Mouse (Mus musculus): ENCODE results near the gene Cdsn. TPM values are rescaled to one million over a fixed set of nuclear protein-coding genes. Genes with fewer than 3 reads are reported as not detected.

Gene Cdsn
- total RNA-seq, 2 experiments from 2014 or later, result not detected

Other genes starting within 250 kb of the Cdsn start
- not detected in 2 replicates for gene H2-Q1, start 231.7 kb upstream of the Cdsn start, total RNA-seq (2014; fragmentation: Nextera tagmentation)
- gene H2-Q1, start 231.7 kb upstream of the Cdsn start, total RNA-seq (2017), result not detected in 2 replicates
- gene H2-Q2, start 209.9 kb upstream of the Cdsn start, total RNA-seq (2014; fragmentation: Nextera tagmentation), result not detected in 2 replicates
- gene H2-Q2, start 209.9 kb upstream of the Cdsn start, total RNA-seq (2017), result not detected in 2 replicates
- gene H2-Q4, start 172.5 kb upstream of the Cdsn start, total RNA-seq (2014; fragmentation: Nextera tagmentation), result 25.7 and 26.1 TPM in 2 replicates
- 19.4 and 44.3 TPM in 2 replicates for gene H2-Q4, start 172.5 kb upstream of the Cdsn start, total RNA-seq (2017)
- gene H2-Q6, start 127.3 kb upstream of the Cdsn start, total RNA-seq (2014; fragmentation: Nextera tagmentation), result 76.1 and 91.9 TPM in 2 replicates
- 52.5 and 77.9 TPM in 2 replicates for gene H2-Q6, start 127.3 kb upstream of the Cdsn start, total RNA-seq (2017)
- gene H2-Q7, start 113.0 kb upstream of the Cdsn start, total RNA-seq (2014; fragmentation: Nextera tagmentation), result 135 and 179 TPM in 2 replicates
- 47.7 and 71.0 TPM in 2 replicates for gene H2-Q7, start 113.0 kb upstream of the Cdsn start, total RNA-seq (2017)
- 0.98 and 2.2 TPM in 2 replicates for gene H2-Q10, start 82.0 kb upstream of the Cdsn start, total RNA-seq (2014; fragmentation: Nextera tagmentation)
- gene H2-Q10, start 82.0 kb upstream of the Cdsn start, total RNA-seq (2017), result 0.23 and 0.28 TPM in 2 replicates
- gene Pou5f1, start 46.1 kb upstream of the Cdsn start, total RNA-seq (2014; fragmentation: Nextera tagmentation), result 0.50 TPM in 1 of 2 replicates, not detected in the other
- 0.38 TPM in 1 of 2 replicates, not detected in the other for gene Pou5f1, start 46.1 kb upstream of the Cdsn start, total RNA-seq (2017)
- 18.8 and 27.5 TPM in 2 replicates for gene Tcf19, start 35.3 kb upstream of the Cdsn start, total RNA-seq (2014; fragmentation: Nextera tagmentation)
- gene Tcf19, start 35.3 kb upstream of the Cdsn start, total RNA-seq (2017), result 4.7 and 8.1 TPM in 2 replicates
- 9.3 and 24.6 TPM in 2 replicates for gene Cchcr1, start 35.0 kb upstream of the Cdsn start, total RNA-seq (2014; fragmentation: Nextera tagmentation)
- 11.6 and 13.3 TPM in 2 replicates for gene Cchcr1, start 35.0 kb upstream of the Cdsn start, total RNA-seq (2017)
- not detected in 2 replicates for gene Psors1c2, start 18.9 kb upstream of the Cdsn start, total RNA-seq (2014; fragmentation: Nextera tagmentation)
- not detected in 2 replicates for gene Psors1c2, start 18.9 kb upstream of the Cdsn start, total RNA-seq (2017)
- gene 2300002M23Rik, start 15.3 kb downstream of the Cdsn start, total RNA-seq (2014; fragmentation: Nextera tagmentation), result not detected in 2 replicates
- gene 2300002M23Rik, start 15.3 kb downstream of the Cdsn start, total RNA-seq (2017), result not detected in 2 replicates
- gene Sfta2, start 49.4 kb downstream of the Cdsn start, total RNA-seq (2014; fragmentation: Nextera tagmentation), result not detected in 2 replicates
- gene Sfta2, start 49.4 kb downstream of the Cdsn start, total RNA-seq (2017), result not detected in 2 replicates
- gene Gm9573, start 74.5 kb downstream of the Cdsn start, total RNA-seq (2014; fragmentation: Nextera tagmentation), result not detected in 2 replicates
- gene Gm9573, start 74.5 kb downstream of the Cdsn start, total RNA-seq (2017), result not detected in 2 replicates
- gene Mucl3, start 91.6 kb downstream of the Cdsn start, total RNA-seq (2014; fragmentation: Nextera tagmentation), result not detected in 2 replicates
- gene Mucl3, start 91.6 kb downstream of the Cdsn start, total RNA-seq (2017), result not detected in 2 replicates
- gene Vars2, start 115.5 kb downstream of the Cdsn start, total RNA-seq (2014; fragmentation: Nextera tagmentation), result 32.5 and 44.2 TPM in 2 replicates
- 8.3 and 19.1 TPM in 2 replicates for gene Vars2, start 115.5 kb downstream of the Cdsn start, total RNA-seq (2017)
- gene Gtf2h4, start 121.6 kb downstream of the Cdsn start, total RNA-seq (2014; fragmentation: Nextera tagmentation), result 30.3 and 52.4 TPM in 2 replicates
- gene Gtf2h4, start 121.6 kb downstream of the Cdsn start, total RNA-seq (2017), result 35.0 and 40.6 TPM in 2 replicates
- gene Ddr1, start 152.5 kb downstream of the Cdsn start, total RNA-seq (2014; fragmentation: Nextera tagmentation), result not detected in 2 replicates
- gene Ddr1, start 152.5 kb downstream of the Cdsn start, total RNA-seq (2017), result not detected in 2 replicates

All from megakaryocyte-erythroid progenitor cell, adult 5-6 weeks (primary cell).